Comparison of ENCODE assay signal across 7 mouse cellular contexts in the genomic region with DNA sequence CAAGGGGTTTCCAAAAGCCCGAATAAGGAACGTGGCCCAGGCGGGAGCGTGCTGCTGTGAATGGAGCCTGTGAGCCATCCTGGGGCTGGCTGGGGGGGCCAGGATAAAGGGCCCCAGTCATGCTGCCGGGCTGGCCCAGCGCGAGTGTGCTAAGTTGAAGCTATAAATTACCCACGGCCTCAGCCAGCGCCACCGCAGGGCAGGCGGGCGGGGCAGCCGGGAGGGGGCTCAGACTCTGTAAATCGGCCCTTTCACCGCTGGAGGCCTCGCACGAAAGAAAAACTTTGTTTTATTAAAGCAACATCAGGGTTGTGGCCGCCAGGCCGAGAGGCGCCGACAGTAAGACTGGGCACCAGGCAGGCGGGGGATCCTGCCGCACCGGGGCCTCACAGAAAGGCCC. TPM values are rescaled to one million over a fixed set of nuclear protein-coding genes. Genes with fewer than 3 reads are reported as not detected.
DNase-seq lines count a peak whose midpoint lies in the region; ATAC-seq and TF ChIP-seq lines count a peak whose summit lies in the region.

No protein-coding gene starts in this region.

- H3K9me3 ChIP-seq in liver, embryonic 12.5 days (replicated peaks): no peaks in the 10 kb centered on the region
- H3K9me3 ChIP-seq in stomach, postnatal 0 days (ENCODE audit: control insufficient read depth, low read length): no peaks in the 10 kb centered on the region

- H3K36me3 ChIP-seq in liver, embryonic 12.5 days: no peaks in the 10 kb centered on the region
- no peaks in the 10 kb centered on the region for H3K36me3 ChIP-seq in stomach, postnatal 0 days (ENCODE audit: control insufficient read depth, insufficient read depth, low read length)

- peaks cover 67% of the 10 kb centered on the region for H3K27me3 ChIP-seq in liver, embryonic 12.5 days (replicated peaks)
- H3K27me3 ChIP-seq in stomach, postnatal 0 days (ENCODE audit: control insufficient read depth, insufficient read depth, low read length): no peaks in the 10 kb centered on the region

- H3K9ac ChIP-seq in liver, embryonic 12.5 days: no peak overlapping the region
- peak overlapping the region; percentile 56; the same call in 1 of the 2 replicates for H3K9ac ChIP-seq in stomach, postnatal 0 days (ENCODE audit: low read length)

- TF ChIP-seq EP300 in stomach, postnatal 0 days (optimal IDR thresholded peaks at IDR 0.05): peak; percentile 32

- TF ChIP-seq CTCF in stomach, postnatal 0 days (IDR thresholded peaks at IDR 0.05; ENCODE audit: low read depth): peak; percentile 14; the same call in 1 of the 2 replicates

- peak; percentile 51 for DNase-seq in retina, postnatal 1 day
- no peak for DNase-seq in retina, embryonic 14.5 days (ENCODE audit: low spot score)
- peak; percentile 70 for DNase-seq in stomach, postnatal 0 days (ENCODE audit: low spot score)
- DNase-seq in adrenal gland, adult (ENCODE audit: inconsistent age in 2 of 2, low spot score in 1 of 2): no peak
- DNase-seq in thymus, adult 18-20 months: no peak

- H3K27ac ChIP-seq in liver, embryonic 12.5 days: no peak overlapping the region
- H3K27ac ChIP-seq in stomach, postnatal 0 days (replicated peaks): peak overlapping the region; percentile 82

- WGBS in liver, embryonic 12.5 days (ENCODE audit: insufficient replicate concordance): 20% methylated on average over 24 of the region's 24 CpGs
- 10% methylated on average over 24 of the region's 24 CpGs for WGBS in stomach, postnatal 0 days

- H3K4me3 ChIP-seq in liver, embryonic 12.5 days: no peak overlapping the region
- no peak overlapping the region for H3K4me3 ChIP-seq in stomach, postnatal 0 days (ENCODE audit: low read depth, low read length)

- peak; percentile 22; the same call in 1 of the 2 replicates for ATAC-seq in granulocyte monocyte progenitor cell, adult 5-6 weeks (replicated peaks; ENCODE audit: poor library complexity, severe bottlenecking)
- no peak for ATAC-seq in liver, embryonic 12.5 days
- ATAC-seq in stomach, postnatal 0 days (ENCODE audit: low FRiP score, low TSS enrichment): peak; percentile 36; the same call in 1 of the 2 replicates

- peak overlapping the region; percentile 19 for H3K4me2 ChIP-seq in liver, embryonic 12.5 days
- peak overlapping the region; percentile 32 for H3K4me2 ChIP-seq in stomach, postnatal 0 days (replicated peaks; ENCODE audit: low read depth)

- peaks cover 58% of the 10 kb centered on the region for H3K4me1 ChIP-seq in liver, embryonic 12.5 days
- peaks cover 17% of the 10 kb centered on the region for H3K4me1 ChIP-seq in stomach, postnatal 0 days (replicated peaks; ENCODE audit: control insufficient read depth, insufficient read depth)

RNA-seq across cellular contexts. Expression of a gene that starts 29.1 kb away (rescaled TPM):
- not detected in 2 replicates for total RNA-seq in granulocyte monocyte progenitor cell, adult 5-6 weeks (2014; fragmentation: Nextera tagmentation)
- not detected in 2 replicates for total RNA-seq in granulocyte monocyte progenitor cell, adult 5-6 weeks (2017)
- 4.5 and 4.8 TPM in 2 replicates for polyA plus RNA-seq in liver, embryonic 12.5 days (2016; fragmentation: Nextera tagmentation; extraction: Ambion mirVana)
- polyA plus RNA-seq in stomach, postnatal 0 days (2015; fragmentation: Nextera tagmentation; extraction: Ambion mirVana): 17.4 and 19.3 TPM in 2 replicates

RNA-seq across cellular contexts. Expression of a gene that starts 34.2 kb away (rescaled TPM):
- 15.0 and 27.7 TPM in 2 replicates for total RNA-seq in granulocyte monocyte progenitor cell, adult 5-6 weeks (2014; fragmentation: Nextera tagmentation)
- 19.7 and 26.2 TPM in 2 replicates for total RNA-seq in granulocyte monocyte progenitor cell, adult 5-6 weeks (2017)
- polyA plus RNA-seq in liver, embryonic 12.5 days (2016; fragmentation: Nextera tagmentation; extraction: Ambion mirVana): 26.4 and 27.3 TPM in 2 replicates
- polyA plus RNA-seq in stomach, postnatal 0 days (2015; fragmentation: Nextera tagmentation; extraction: Ambion mirVana): 16.7 and 17.4 TPM in 2 replicates

RNA-seq across cellular contexts. Expression of a gene that starts 34.5 kb away (rescaled TPM):
- 79.1 and 81.0 TPM in 2 replicates for total RNA-seq in granulocyte monocyte progenitor cell, adult 5-6 weeks (2014; fragmentation: Nextera tagmentation)
- 186 and 201 TPM in 2 replicates for total RNA-seq in granulocyte monocyte progenitor cell, adult 5-6 weeks (2017)
- polyA plus RNA-seq in liver, embryonic 12.5 days (2016; fragmentation: Nextera tagmentation; extraction: Ambion mirVana): 199 and 203 TPM in 2 replicates
- polyA plus RNA-seq in stomach, postnatal 0 days (2015; fragmentation: Nextera tagmentation; extraction: Ambion mirVana): 33.8 and 44.0 TPM in 2 replicates

RNA-seq across cellular contexts. Expression of a gene that starts 40.0 kb away (rescaled TPM):
- 154 and 174 TPM in 2 replicates for total RNA-seq in granulocyte monocyte progenitor cell, adult 5-6 weeks (2014; fragmentation: Nextera tagmentation)
- 251 and 253 TPM in 2 replicates for total RNA-seq in granulocyte monocyte progenitor cell, adult 5-6 weeks (2017)
- polyA plus RNA-seq in liver, embryonic 12.5 days (2016; fragmentation: Nextera tagmentation; extraction: Ambion mirVana): 326 and 340 TPM in 2 replicates
- 84.0 and 87.3 TPM in 2 replicates for polyA plus RNA-seq in stomach, postnatal 0 days (2015; fragmentation: Nextera tagmentation; extraction: Ambion mirVana)

Comparison
In these comparisons a context has a peak if more than half of its experiments do, and no peak if none do; other contexts are left out.
1. DNase-seq: peak in retina, postnatal 1 day (single experiment) and stomach, postnatal 0 days (single experiment); none in retina, embryonic 14.5 days (single experiment), adrenal gland, adult (0 of 2) and thymus, adult 18-20 months (0 of 2).